Mouse (Mus musculus) hindbrain, embryonic 10.5 days (tissue): ENCODE results near the gene Ip6k2. TPM values are rescaled to one million over a fixed set of nuclear protein-coding genes. Genes with fewer than 3 reads are reported as not detected.
A peak's percentile ranks its signal among the peaks of the same experiment; 100 is the strongest.

Source experiments
- DNase-seq: peaks from one replicate; pipeline ENCODE4 v3.0.0-alpha.2; 2017; ENCODE audit warnings: low spot score
- H3K27ac ChIP-seq: fragments of 300-500 bp; sonication (generic); 2 replicates; pipeline ENCODE4 v1.5.1; 2016; ENCODE audit warnings: mild to moderate bottlenecking, moderate library complexity
- H3K27me3 ChIP-seq: fragments of 300-500 bp; sonication (generic); 2 replicates; pipeline ENCODE4 v1.6.1; 2016; ENCODE audit warnings: mild to moderate bottlenecking; ENCODE audit not compliant: poor library complexity, insufficient read depth, severe bottlenecking
- H3K36me3 ChIP-seq: fragments of 300-500 bp; sonication (generic); 2 replicates; pipeline ENCODE4 v1.6.1; 2016; ENCODE audit warnings: mild to moderate bottlenecking, moderate library complexity
- H3K4me1 ChIP-seq: fragments of 300-500 bp; sonication (generic); replicated peaks from 2 replicates; pipeline ENCODE4 v1.6.1; 2016; ENCODE audit warnings: mild to moderate bottlenecking
- H3K4me3 ChIP-seq: fragments of 300-500 bp; sonication (generic); 2 replicates; pipeline ENCODE4 v1.5.1; 2016; ENCODE audit warnings: mild to moderate bottlenecking, moderate library complexity
- H3K9me3 ChIP-seq: fragments of 300-500 bp; sonication (generic); 2 replicates; pipeline ENCODE4 v1.6.1; 2016; ENCODE audit warnings: mild to moderate bottlenecking, moderate library complexity
- WGBS: fragments of 180-500 bp; shearing (Covaris S2); methylation state at CpG from one replicate; pipeline ENCODE4 v1.1.7; 2016; 5-methylcytosine and 5-hydroxymethylcytosine counted together
- polyA plus RNA-seq: library from polyadenylated mRNA; unstranded; fragments of >200 nt; fragmentation: Nextera tagmentation; extraction: Ambion mirVana; gene quantifications from 2 replicates; pipeline ENCODE4 v1.2.1, GENCODE M21; 2016

Ip6k2 gene
- polyA plus RNA-seq: 87.2 and 117 TPM in 2 replicates

DNA sequence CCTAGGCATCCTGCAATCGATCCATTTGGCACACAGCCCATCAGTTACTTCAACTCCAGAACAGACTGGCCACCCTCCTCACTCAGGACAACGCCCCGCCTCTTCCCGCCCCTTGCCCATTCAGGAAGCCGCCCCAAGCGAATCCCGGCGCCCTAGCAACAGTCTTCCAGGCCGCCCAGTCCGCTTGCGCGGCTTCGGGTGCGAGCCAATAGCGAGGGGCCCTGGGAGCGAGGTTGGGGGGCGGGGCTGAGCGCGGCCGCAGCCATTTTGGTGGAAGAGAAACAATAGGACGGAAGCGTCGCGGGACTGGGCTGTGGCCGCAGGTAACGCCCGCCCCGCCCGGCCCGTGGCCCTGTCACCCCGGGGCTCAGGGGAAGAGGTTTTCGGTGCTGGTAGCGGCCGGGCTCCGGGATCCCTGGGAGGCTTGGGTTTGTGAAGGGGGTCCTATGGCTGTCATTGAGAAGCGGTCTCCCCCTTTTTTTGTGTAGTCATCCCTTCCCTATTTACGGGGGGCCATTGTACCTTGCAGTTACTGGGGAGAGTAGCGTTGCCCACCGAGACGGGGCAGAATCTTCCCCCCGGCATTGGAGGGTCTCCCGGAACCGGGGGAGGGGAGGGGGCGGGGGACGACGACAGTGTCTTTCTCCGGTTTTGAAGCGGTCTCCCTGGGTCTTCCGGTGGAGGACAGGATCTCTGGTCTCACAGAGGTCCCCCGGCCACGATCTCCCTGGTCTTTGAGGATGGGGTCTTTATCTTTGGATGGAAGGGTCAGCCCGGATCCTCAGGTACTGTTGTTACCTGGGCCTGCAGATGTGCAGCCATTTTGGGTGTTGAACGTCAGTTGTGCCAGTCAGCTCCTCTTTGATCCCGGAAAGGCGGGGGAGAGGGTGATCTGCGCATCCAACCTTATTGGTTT, at the start of gene Ip6k2:
Gene Ip6k2 (plus strand): TSS at position 249 of the 916 bp plus-strand sequence.
- H3K9me3 ChIP-seq: no peaks in the 10 kb centered on the region
- peak within 1 kb of the TSS; percentile 96 for H3K4me3 ChIP-seq
- H3K27ac ChIP-seq: peak within 1 kb of the TSS; percentile 99
- DNase-seq: peak; percentile 99
- peaks cover 28% of the 10 kb centered on the region for H3K36me3 ChIP-seq
- WGBS: under 1% methylated on average over 56 of the region's 56 CpGs
- no peaks in the 10 kb centered on the region for H3K27me3 ChIP-seq
- peaks cover 71% of the 10 kb centered on the region for H3K4me1 ChIP-seq

DNA sequence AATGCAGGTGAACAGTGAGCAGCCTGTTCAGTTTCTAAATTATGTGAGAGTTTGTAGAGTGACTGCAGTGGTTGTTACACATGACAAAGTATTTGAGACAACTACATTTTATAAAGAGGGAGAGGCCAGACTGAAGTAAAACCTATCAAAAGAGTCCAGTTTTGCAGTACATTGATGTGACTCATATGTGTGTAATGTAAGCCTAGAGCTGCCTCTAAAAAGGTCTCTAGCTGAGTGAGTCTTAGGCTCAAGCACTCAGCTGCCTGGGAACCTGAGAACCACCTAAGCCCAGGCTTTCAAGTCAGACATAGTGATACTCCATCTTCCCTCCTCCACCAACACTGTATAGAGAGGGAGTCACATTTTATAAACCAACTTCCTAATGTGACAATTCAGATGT, 49.0 kb upstream of the Ip6k2 start:
- Histone ChIP-seq H3K36me3 (peaks cover 46% of the 10 kb centered on the region), H3K4me3 (no peak overlapping the region), H3K27ac (no peak overlapping the region), H3K4me1 (no peaks in the 10 kb centered on the region), H3K9me3 (no peaks in the 10 kb centered on the region), H3K27me3 (no peaks in the 10 kb centered on the region)
- DNase-seq: no peak

DNA sequence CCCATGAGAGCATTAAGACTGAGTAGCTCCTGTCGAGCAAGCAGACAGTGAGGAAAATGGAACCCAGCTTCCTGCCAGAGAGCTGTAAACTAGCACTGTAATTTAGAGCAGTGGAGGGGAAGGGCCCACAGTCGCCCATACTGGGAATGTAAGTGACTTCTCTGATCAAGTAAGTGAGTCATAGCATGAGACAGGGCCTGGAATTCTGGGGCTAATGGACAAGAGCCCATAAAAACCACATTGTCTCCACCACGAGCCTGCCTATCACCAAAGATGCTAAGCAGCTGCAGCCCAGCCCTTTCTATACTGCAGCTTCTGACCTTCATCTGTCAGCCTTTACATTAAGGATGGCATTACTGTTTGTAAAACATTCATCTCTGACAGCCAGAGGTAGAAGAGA, 44.4 kb upstream of the Ip6k2 start:
- Histone ChIP-seq H3K4me3 (no peak overlapping the region), H3K9me3 (no peaks in the 10 kb centered on the region), H3K36me3 (peaks cover 64% of the 10 kb centered on the region), H3K4me1 (no peaks in the 10 kb centered on the region), H3K27me3 (no peaks in the 10 kb centered on the region), H3K27ac (no peak overlapping the region)
- DNase-seq: no peak
- WGBS: 66% methylated on average over 3 of the region's 3 CpGs

DNA sequence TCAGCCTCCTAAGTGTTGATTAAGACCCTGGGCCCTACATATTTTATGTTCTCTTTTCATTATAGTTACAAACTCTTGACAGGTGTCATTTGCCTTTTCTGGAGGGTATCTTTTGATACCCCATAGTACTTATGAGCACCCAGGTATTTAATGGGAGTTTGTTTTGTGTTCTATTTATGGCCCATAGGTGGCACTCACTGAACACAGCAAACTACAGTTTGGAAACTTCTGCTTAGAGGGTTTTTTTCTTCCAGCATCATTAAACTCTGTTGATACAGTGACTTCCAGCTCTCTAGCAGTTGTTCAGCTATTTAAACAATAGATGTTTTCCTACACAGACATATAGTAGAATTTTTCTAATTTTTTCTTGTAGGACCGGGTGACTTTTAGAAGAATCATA, 43.5 kb upstream of the Ip6k2 start:
- Histone ChIP-seq H3K27me3 (no peaks in the 10 kb centered on the region), H3K4me3 (no peak overlapping the region), H3K27ac (no peak overlapping the region), H3K4me1 (no peaks in the 10 kb centered on the region), H3K36me3 (peaks cover 63% of the 10 kb centered on the region), H3K9me3 (no peaks in the 10 kb centered on the region)
- DNase-seq: no peak
- 95% methylated on average over 1 of the region's 1 CpGs for WGBS

DNA sequence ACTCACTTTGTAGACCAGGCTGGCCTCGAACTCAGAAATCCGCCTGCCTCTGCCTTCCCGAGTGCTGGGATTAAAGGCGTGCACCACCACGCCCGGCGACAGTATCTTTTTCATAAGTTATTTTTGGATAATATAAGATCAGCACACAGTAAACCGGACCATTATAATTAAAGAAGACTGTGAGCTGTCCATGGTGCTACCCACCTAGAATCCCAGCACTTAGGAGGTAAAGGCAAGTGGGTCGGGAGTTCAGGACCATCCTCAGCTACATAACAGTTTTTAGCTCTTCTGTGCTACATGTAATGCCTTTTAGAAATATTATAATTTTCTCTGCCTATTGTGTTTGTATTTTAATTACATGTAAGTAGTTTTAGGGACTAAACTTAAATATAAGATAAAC, 41.5 kb upstream of the Ip6k2 start:
- no peak overlapping the region for H3K27ac ChIP-seq
- no peak overlapping the region for H3K4me3 ChIP-seq
- no peaks in the 10 kb centered on the region for H3K9me3 ChIP-seq
- WGBS: 91% methylated on average over 9 of the region's 9 CpGs
- H3K36me3 ChIP-seq: peaks cover 70% of the 10 kb centered on the region
- DNase-seq: no peak
- H3K27me3 ChIP-seq: no peaks in the 10 kb centered on the region
- no peaks in the 10 kb centered on the region for H3K4me1 ChIP-seq

DNA sequence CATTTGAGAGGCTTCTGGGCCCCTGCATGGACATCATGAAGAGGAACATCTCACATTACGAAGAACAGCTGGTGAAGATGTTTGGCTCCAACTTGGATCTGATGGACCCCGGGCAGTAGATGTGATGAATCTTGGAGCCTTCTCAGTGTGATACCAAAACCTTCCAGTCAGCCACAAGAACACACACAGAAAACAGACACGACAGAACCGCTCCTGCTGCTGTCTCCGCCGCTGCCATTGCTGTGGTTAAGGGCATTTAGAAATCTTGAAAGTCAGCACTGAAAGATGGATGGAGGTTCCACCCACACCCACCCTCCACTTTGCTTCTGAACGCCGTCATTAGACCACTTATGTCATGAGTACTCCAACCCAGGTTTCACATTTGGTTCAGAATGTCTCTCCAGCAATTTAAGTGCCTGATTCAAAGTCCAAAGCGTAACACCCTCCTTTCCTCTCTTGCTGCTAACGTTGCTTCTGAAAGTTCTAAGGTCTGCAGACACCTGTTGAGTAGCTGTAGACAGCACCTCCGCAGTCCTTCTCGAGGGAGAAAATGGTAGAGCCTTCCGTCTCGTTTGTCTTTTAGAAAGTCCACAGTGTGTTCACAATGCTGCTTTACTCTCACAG, 36.6 kb upstream of the Ip6k2 start:
- no peaks in the 10 kb centered on the region for H3K27me3 ChIP-seq
- peaks cover 10% of the 10 kb centered on the region for H3K4me1 ChIP-seq
- H3K36me3 ChIP-seq: peaks cover 69% of the 10 kb centered on the region
- H3K4me3 ChIP-seq: no peak overlapping the region
- H3K27ac ChIP-seq: no peak overlapping the region
- no peaks in the 10 kb centered on the region for H3K9me3 ChIP-seq
- 90% methylated on average over 14 of the region's 14 CpGs for WGBS
- no peak for DNase-seq

DNA sequence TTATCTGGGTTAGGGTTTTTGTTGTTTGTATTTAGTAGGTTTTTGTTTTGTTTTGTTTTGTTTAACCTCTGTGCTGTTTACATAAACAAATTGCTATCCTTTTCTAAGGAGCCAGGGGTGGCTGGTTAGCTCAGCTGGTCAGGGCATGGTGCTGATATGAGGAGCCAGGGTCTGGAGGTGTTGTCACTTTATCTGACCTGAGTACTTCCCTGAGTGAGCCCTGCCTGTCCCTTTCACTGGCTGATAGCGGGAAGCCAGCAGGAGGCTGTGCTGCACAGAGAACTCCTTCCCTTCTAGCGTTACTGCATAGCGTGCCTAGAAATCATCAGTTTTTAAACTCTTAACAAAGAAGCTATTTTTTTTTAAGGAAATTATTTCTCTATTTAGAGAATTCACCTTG, 35.9 kb upstream of the Ip6k2 start:
- no peak for DNase-seq

DNA sequence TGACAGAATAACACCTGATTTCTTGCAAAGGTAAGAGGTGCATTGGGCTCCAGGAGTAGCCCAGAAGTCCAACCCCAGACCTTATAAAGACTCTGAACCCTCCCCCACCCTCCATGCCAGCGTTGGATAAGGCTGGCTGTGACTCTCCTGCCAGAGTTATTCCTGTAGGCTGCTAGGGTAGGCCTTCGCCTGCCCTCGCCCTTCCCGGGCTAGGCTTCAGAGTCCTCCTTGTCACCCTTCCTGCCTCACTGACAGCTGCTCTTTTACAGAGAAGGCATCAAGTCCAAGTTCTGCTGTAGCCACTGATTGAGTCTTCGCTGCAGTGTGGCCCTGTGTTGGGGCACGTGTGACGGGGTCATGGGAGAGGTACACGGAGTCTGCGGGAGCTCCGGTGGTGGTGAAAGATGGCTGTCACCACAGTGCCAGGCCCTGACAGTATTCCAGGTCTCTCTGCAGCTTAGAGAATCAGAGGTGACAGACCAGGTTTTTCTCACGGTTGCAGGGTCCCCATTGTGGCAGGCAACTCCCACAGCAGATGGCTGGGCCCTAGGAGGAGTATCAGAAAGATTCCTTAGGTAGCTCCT, 34.9 kb upstream of the Ip6k2 start:
- Histone ChIP-seq H3K27ac (peak overlapping the region; percentile 70), H3K36me3 (peaks cover 53% of the 10 kb centered on the region), H3K4me3 (no peak overlapping the region), H3K9me3 (no peaks in the 10 kb centered on the region), H3K4me1 (peaks cover 10% of the 10 kb centered on the region), H3K27me3 (no peaks in the 10 kb centered on the region)
- DNase-seq: no peak
- 67% methylated on average over 11 of the region's 11 CpGs for WGBS

More for the DNA sequence above, 35.9 kb upstream of the Ip6k2 start:
- H3K9me3 ChIP-seq: no peaks in the 10 kb centered on the region
- H3K27ac ChIP-seq: no peak overlapping the region
- H3K4me1 ChIP-seq: peaks cover 10% of the 10 kb centered on the region
- no peak overlapping the region for H3K4me3 ChIP-seq
- no peaks in the 10 kb centered on the region for H3K27me3 ChIP-seq
- WGBS: 76% methylated on average over 3 of the region's 3 CpGs
- peaks cover 61% of the 10 kb centered on the region for H3K36me3 ChIP-seq

DNA sequence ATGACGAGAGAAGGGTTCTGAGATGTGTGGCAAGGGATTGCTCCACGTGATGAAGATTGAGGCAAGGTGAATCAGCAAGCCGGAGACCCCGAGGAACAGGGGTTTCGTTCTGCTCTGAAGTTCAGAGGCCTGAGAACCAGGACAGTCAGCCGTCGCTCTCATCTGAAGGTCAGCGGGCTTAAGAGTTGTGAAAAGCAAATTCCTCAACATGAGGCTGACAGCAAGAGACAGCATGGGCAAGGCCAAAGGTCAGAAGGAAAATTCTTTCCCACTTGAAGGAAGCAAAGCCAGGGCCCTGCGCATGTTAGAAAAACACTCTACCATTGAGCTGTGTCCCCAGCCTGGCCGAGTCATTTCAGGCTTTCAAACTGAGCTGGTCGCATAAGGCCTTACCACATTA, 33.0 kb upstream of the Ip6k2 start:
- Histone ChIP-seq H3K27ac (no peak overlapping the region), H3K4me1 (peaks cover 10% of the 10 kb centered on the region), H3K36me3 (peaks cover 34% of the 10 kb centered on the region), H3K27me3 (no peaks in the 10 kb centered on the region), H3K4me3 (no peak overlapping the region), H3K9me3 (no peaks in the 10 kb centered on the region)
- 83% methylated on average over 11 of the region's 11 CpGs for WGBS
- no peak for DNase-seq

DNA sequence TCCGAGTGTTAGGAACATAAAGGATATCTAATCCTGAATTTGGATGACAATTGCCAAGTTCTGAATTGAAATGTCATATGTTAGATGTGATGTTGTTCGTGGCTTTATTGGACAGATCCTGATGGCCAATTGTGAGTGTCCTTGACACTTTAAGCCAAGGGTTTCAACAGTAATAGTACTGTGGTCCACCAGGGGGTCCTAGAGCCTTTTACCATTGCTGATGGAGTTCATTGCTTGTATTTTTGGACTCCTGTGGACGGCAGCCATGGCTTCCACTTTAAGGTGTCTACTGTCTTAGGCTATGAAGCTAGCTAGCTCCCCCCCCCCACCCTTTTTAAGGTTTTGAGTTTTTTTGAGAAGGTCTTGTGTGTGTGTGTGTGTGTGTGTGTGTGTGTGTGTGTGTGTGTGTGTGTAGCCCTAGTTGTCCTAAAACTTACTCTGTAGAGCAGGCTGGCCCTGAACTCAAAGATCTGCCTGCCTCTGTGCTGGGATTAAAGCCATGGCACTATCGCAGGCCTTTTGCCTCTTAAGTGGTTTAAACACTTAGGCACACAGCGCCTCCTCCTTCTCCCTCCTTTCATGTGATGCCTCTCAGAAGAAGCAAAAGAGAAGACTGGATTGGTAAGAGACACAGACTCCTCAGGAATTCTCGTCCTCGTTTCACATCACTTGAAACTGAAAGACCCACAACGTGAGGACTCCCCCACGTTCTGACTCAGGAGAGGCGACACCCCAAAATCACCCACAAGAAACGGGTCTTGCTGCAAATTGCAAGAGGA, 31.3 kb upstream of the Ip6k2 start:
- Histone ChIP-seq H3K4me1 (peaks cover 10% of the 10 kb centered on the region), H3K4me3 (no peak overlapping the region), H3K27ac (no peak overlapping the region), H3K36me3 (peaks cover 17% of the 10 kb centered on the region), H3K27me3 (no peaks in the 10 kb centered on the region), H3K9me3 (no peaks in the 10 kb centered on the region)
- DNase-seq: no peak
- 90% methylated on average over 11 of the region's 11 CpGs for WGBS

DNA sequence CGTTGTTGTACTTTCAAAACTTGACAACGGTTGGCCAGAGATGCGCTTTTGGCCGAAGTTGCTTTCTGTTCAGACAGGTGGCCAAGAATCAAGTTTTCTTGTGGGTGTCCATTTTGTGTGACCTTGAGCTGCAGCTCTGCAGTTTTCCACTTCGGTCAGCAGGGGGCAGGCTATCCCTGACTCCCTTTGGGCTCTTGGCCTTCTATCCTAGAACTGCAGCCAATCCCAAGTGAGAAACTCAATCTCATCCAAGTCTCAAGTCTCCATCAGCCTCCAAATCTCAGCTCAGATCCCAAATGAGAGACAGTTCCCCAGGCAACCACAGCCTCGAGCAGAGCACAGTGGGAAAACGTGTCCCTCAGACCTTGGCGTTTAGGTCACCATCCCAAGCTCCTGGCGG, 30.3 kb upstream of the Ip6k2 start:
- no peaks in the 10 kb centered on the region for H3K9me3 ChIP-seq
- peaks cover 10% of the 10 kb centered on the region for H3K4me1 ChIP-seq
- peaks cover 7% of the 10 kb centered on the region for H3K36me3 ChIP-seq
- no peak overlapping the region for H3K27ac ChIP-seq
- peak; percentile 62 for DNase-seq
- 66% methylated on average over 9 of the region's 9 CpGs for WGBS
- H3K4me3 ChIP-seq: no peak overlapping the region
- H3K27me3 ChIP-seq: no peaks in the 10 kb centered on the region

DNA sequence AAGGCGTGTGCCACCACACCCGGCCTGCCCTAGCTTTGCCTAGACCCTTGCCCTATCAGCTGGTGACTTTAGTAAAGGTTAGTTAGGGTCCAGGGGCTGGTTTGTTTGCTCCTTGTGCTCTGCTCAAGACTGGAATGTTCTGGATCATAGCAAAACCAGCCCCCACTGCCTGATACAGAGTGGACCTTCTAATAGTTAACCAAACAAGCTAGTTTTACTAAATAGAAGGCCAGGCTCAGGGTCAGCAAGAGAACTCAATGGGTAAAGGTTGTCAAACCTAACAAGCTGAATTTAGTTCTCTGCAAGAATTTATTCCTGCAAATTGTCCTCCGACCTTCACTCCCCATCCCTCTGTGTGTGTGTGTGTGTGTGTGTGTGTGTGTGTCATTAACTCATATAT, 29.6 kb upstream of the Ip6k2 start:
- Histone ChIP-seq H3K4me3 (no peak overlapping the region), H3K27me3 (no peaks in the 10 kb centered on the region), H3K36me3 (peaks cover under 1% of the 10 kb centered on the region), H3K4me1 (peaks cover 5% of the 10 kb centered on the region), H3K27ac (no peak overlapping the region), H3K9me3 (no peaks in the 10 kb centered on the region)
- 84% methylated on average over 3 of the region's 3 CpGs for WGBS
- no peak for DNase-seq
